Mouse (Mus musculus) liver, embryonic 12.5 days (tissue): ENCODE data around the gene Fmnl3. TPM values are rescaled to one million over a fixed set of nuclear protein-coding genes. Genes with fewer than 3 reads are reported as not detected.
A peak's percentile ranks its signal among the peaks of the same experiment; 100 is the strongest.

Experiments used
- ATAC-seq: fragments of 200-750 bp; cut with Nextera tagmentation; 2 replicates; pipeline ENCODE4 v1.8.0; 2017; ENCODE audit warnings: moderate number of reproducible peaks, mild to moderate bottlenecking, moderate library complexity
- H3K27ac ChIP-seq: fragments of 300-500 bp; sonication (generic); 2 replicates; pipeline ENCODE4 v1.5.1; 2016; ENCODE audit warnings: mild to moderate bottlenecking
- H3K27me3 ChIP-seq: fragments of 300-500 bp; sonication (generic); replicated peaks from 2 replicates; pipeline ENCODE4 v1.6.1; 2016; ENCODE audit warnings: mild to moderate bottlenecking, moderate library complexity
- H3K36me3 ChIP-seq: fragments of 300-500 bp; sonication (generic); 2 replicates; pipeline ENCODE4 v1.6.1; 2016; ENCODE audit warnings: mild to moderate bottlenecking, moderate library complexity
- H3K4me1 ChIP-seq: fragments of 300-500 bp; sonication (generic); 2 replicates; pipeline ENCODE4 v1.6.1; 2016
- H3K4me2 ChIP-seq: fragments of 300-500 bp; sonication (generic); 2 replicates; pipeline ENCODE4 v1.6.1; 2016; ENCODE audit warnings: mild to moderate bottlenecking, moderate library complexity
- H3K4me3 ChIP-seq: fragments of 300-500 bp; sonication (generic); 2 replicates; pipeline ENCODE4 v1.5.1; 2016; ENCODE audit warnings: mild to moderate bottlenecking, moderate library complexity
- H3K9ac ChIP-seq: fragments of 300-500 bp; sonication (generic); 2 replicates; pipeline ENCODE4 v1.6.1; 2016; ENCODE audit warnings: mild to moderate bottlenecking, moderate library complexity
- H3K9me3 ChIP-seq: fragments of 300-500 bp; sonication (generic); replicated peaks from 2 replicates; pipeline ENCODE4 v1.6.1; 2016; ENCODE audit warnings: mild to moderate bottlenecking, moderate library complexity
- WGBS: fragments of 180-500 bp; shearing (Covaris S2); methylation state at CpG from one replicate; pipeline ENCODE4 v1.1.7; 2016; ENCODE audit not compliant: insufficient replicate concordance; 5-methylcytosine and 5-hydroxymethylcytosine counted together
- polyA plus RNA-seq: library from polyadenylated mRNA; unstranded; fragments of >200 nt; fragmentation: Nextera tagmentation; extraction: Ambion mirVana; gene quantifications from 2 replicates; pipeline ENCODE4 v1.2.1, GENCODE M21; 2016

The Fmnl3 gene
- polyA plus RNA-seq = 7.4 and 8.6 TPM in 2 replicates

DNA sequence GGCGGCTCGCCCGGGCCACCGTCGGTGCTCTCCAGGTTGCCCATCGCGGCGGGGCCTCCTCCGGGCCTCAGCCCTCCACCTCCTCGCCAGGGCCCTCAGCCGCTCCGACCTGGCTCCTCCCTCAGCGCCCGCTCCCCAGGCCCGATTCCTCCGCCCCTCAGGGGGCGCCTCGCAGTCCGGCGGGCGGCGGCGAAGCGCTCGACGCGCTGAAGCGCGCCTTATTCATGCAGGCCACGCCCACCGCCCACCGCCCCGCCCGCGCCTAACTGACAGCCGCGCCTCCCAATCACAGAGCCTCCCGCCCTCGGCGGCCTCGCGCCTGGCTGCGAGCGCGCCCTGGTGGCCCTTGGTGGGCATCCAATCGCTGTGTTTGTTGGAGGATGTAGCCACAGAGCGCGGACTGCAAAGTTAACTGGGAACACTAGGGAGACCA, at the start of gene Fmnl3:
Gene Fmnl3, minus strand, starts transcription at position 224 of the 433 bp plus-strand sequence.
- Histone ChIP-seq H3K27me3 (peaks cover 40% of the 10 kb centered on the region), H3K9me3 (no peaks in the 10 kb centered on the region), H3K4me3 (peak within 1 kb of the TSS; percentile 64), H3K36me3 (no peaks in the 10 kb centered on the region), H3K27ac (peak within 1 kb of the TSS; percentile 66), H3K4me1 (peaks cover 31% of the 10 kb centered on the region), H3K4me2 (peak within 1 kb of the TSS; percentile 77), H3K9ac (peak within 1 kb of the TSS; percentile 71)
- WGBS = under 1% methylated on average over 47 of the region's 48 CpGs
- ATAC-seq = peak; percentile 87

DNA sequence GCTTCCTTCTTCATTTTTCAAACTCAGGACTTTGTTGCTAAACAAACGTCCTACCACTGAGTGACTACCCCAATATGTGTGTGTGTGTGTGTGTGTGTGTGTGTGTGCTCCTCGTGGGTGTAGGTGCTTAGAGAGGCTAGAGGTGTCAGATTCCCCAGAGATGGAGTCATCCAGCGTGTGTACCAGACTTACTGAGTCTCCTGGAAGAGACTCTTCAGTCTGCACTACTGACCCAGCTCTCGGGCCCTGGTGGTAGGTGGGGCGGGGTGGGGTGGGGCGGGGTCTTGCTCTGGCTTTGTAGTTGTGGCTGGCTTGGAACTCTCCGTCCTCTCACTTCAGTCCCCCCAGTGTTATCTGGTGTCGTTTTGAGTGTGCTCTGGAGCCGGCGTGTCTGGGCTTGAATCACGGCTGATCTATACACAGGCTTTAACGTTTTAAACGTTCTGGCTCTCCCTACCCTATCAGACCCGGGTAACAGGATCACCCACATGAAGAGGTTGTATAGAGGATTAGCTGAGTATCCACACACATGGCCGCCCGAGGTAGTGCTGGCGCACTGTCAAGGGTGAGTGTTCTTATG, 47.5 kb upstream of the Fmnl3 start:
- no peaks in the 10 kb centered on the region for H3K9me3 ChIP-seq
- H3K4me1 ChIP-seq = peaks cover 36% of the 10 kb centered on the region
- H3K36me3 ChIP-seq = peaks cover 3% of the 10 kb centered on the region; the same call in 1 of the 2 replicates
- H3K9ac ChIP-seq = no peak overlapping the region
- H3K27ac ChIP-seq = no peak overlapping the region
- no peak for ATAC-seq
- H3K4me3 ChIP-seq = no peak overlapping the region
- H3K4me2 ChIP-seq = no peak overlapping the region
- WGBS = 26% methylated on average over 17 of the region's 17 CpGs
- H3K27me3 ChIP-seq = no peaks in the 10 kb centered on the region

- Histone ChIP-seq H3K4me2 (peak overlapping the region; percentile 52), H3K9me3 (no peaks in the 10 kb centered on the region), H3K9ac (no peak overlapping the region), H3K27ac (no peak overlapping the region), H3K4me1 (peaks cover 36% of the 10 kb centered on the region), H3K27me3 (no peaks in the 10 kb centered on the region), H3K36me3 (no peaks in the 10 kb centered on the region), H3K4me3 (no peak overlapping the region)
- WGBS = 27% methylated on average over 4 of the region's 4 CpGs
- no peak for ATAC-seq
Observed at GRCm38 (mm10) chr15:99416957-99417356, 46.7 kb upstream of the Fmnl3 start.

DNA sequence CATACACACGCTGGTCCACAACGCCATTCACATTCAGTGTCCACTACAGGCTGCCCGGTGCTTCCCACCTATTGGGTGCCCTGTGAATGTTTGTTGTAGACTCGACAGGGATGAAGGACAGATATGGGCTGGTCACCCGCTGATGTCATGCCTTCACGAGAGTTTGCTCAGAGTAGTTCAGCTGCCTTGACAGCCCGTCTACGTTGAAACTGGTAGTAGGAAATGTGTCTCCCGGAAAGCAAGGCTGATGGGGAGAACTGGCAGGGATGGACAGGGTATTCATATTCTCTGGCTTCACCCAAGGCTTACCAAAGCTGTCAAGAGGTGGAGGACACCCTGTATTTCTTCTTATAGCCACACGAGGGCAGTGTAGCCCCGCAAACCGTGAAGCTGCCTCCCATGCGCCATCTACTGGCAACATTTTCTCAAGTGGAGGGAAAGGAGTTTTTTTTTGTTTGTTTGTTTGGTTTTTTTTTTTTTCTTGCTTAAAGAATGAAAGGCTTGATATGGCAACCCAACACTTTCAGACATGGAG, 46.1 kb upstream of the Fmnl3 start:
- peak overlapping the region; percentile 52 for H3K4me2 ChIP-seq
- no peaks in the 10 kb centered on the region for H3K36me3 ChIP-seq
- peaks cover 36% of the 10 kb centered on the region for H3K4me1 ChIP-seq
- H3K4me3 ChIP-seq = no peak overlapping the region
- H3K27ac ChIP-seq = no peak overlapping the region
- peak; percentile 43; the same call in 1 of the 2 replicates for ATAC-seq
- no peak overlapping the region for H3K9ac ChIP-seq
- H3K9me3 ChIP-seq = no peaks in the 10 kb centered on the region
- WGBS = 10% methylated on average over 13 of the region's 13 CpGs
- no peaks in the 10 kb centered on the region for H3K27me3 ChIP-seq

- H3K27me3 ChIP-seq = no peaks in the 10 kb centered on the region
- no peak for ATAC-seq
- H3K4me2 ChIP-seq = peak overlapping the region; percentile 52
- peaks cover 30% of the 10 kb centered on the region for H3K4me1 ChIP-seq
- no peaks in the 10 kb centered on the region for H3K36me3 ChIP-seq
- no peak overlapping the region for H3K27ac ChIP-seq
- H3K4me3 ChIP-seq = no peak overlapping the region
- H3K9ac ChIP-seq = no peak overlapping the region
- no peaks in the 10 kb centered on the region for H3K9me3 ChIP-seq
- 5% methylated on average over 2 of the region's 2 CpGs for WGBS
Observed at GRCm38 (mm10) chr15:99415793-99416192, 45.5 kb upstream of the Fmnl3 start.

- Histone ChIP-seq H3K36me3 (peaks cover 37% of the 10 kb centered on the region), H3K4me3 (no peak overlapping the region), H3K27ac (no peak overlapping the region), H3K27me3 (no peaks in the 10 kb centered on the region), H3K9me3 (no peaks in the 10 kb centered on the region), H3K4me1 (peaks cover 12% of the 10 kb centered on the region), H3K9ac (no peak overlapping the region), H3K4me2 (no peak overlapping the region)
- ATAC-seq = no peak
- WGBS = 58% methylated on average over 14 of the region's 14 CpGs
Observed at GRCm38 (mm10) chr15:99411747-99412146, 41.5 kb upstream of the Fmnl3 start.

GRCm38 (mm10) chr15:99408845-99409244, 38.6 kb upstream of the Fmnl3 start:
- H3K4me2 ChIP-seq = no peak overlapping the region
- no peak overlapping the region for H3K27ac ChIP-seq
- no peak overlapping the region for H3K4me3 ChIP-seq
- H3K4me1 ChIP-seq = peaks cover 5% of the 10 kb centered on the region; the same call in 1 of the 2 replicates
- 88% methylated on average over 9 of the region's 9 CpGs for WGBS
- H3K9ac ChIP-seq = no peak overlapping the region
- peaks cover 66% of the 10 kb centered on the region for H3K36me3 ChIP-seq
- ATAC-seq = no peak
- no peaks in the 10 kb centered on the region for H3K9me3 ChIP-seq
- H3K27me3 ChIP-seq = no peaks in the 10 kb centered on the region

- Histone ChIP-seq H3K4me2 (no peak overlapping the region), H3K27ac (no peak overlapping the region), H3K36me3 (peaks cover 84% of the 10 kb centered on the region), H3K4me1 (peaks cover 20% of the 10 kb centered on the region), H3K4me3 (no peak overlapping the region), H3K9ac (no peak overlapping the region), H3K9me3 (no peaks in the 10 kb centered on the region), H3K27me3 (no peaks in the 10 kb centered on the region)
- 89% methylated on average over 15 of the region's 15 CpGs for whole genome bisulfite sequencing
- ATAC-seq = no peak
Observed at GRCm38 (mm10) chr15:99406986-99407570, 36.8 kb upstream of the Fmnl3 start.

- 86% methylated on average over 9 of the region's 9 CpGs for WGBS
- Histone ChIP-seq H3K36me3 (peaks cover 95% of the 10 kb centered on the region), H3K27me3 (no peaks in the 10 kb centered on the region)
Observed at GRCm38 (mm10) chr15:99405150-99405549, 34.9 kb upstream of the Fmnl3 start.

GRCm38 (mm10) chr15:99403159-99403889, 33.0 kb upstream of the Fmnl3 start:
- 85% methylated on average over 12 of the region's 12 CpGs for WGBS
- Histone ChIP-seq H3K4me2 (no peak overlapping the region), H3K27ac (0 out of 2 replicates have a peak overlapping the region, but pooled peaks have one; percentile 7), H3K27me3 (no peaks in the 10 kb centered on the region), H3K4me3 (no peak overlapping the region), H3K9me3 (no peaks in the 10 kb centered on the region), H3K4me1 (peaks cover 44% of the 10 kb centered on the region), H3K36me3 (peaks cover 89% of the 10 kb centered on the region), H3K9ac (no peak overlapping the region)
- ATAC-seq = no peak

More at GRCm38 (mm10) chr15:99405150-99405549, 34.9 kb upstream of the Fmnl3 start:
- Histone ChIP-seq H3K9me3 (no peaks in the 10 kb centered on the region), H3K9ac (no peak overlapping the region), H3K4me2 (no peak overlapping the region), H3K4me3 (no peak overlapping the region), H3K27ac (no peak overlapping the region), H3K4me1 (peaks cover 26% of the 10 kb centered on the region)
- no peak for ATAC-seq

DNA sequence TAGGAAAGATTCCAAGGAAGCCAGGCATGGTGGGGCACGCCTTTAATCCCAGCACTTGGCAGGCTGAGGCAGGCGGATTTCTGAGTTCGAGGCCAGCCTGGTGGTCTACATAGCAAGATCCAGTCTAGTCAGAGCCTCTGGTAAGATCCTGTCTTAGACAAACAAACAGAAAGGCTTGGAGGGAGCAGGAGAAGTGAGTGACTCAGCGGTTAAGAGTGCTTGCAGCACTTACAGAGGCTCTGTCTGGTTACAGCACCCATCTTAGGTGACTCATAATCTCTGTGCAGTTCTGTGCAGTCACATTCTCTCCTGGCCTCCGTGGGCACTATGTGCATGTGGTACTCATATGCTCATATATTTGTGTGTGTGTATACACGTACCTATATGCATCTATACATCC, 30.3 kb upstream of the Fmnl3 start:
- H3K4me2 ChIP-seq = no peak overlapping the region
- no peak overlapping the region for H3K9ac ChIP-seq
- WGBS = 79% methylated on average over 6 of the region's 6 CpGs
- peaks cover 61% of the 10 kb centered on the region for H3K36me3 ChIP-seq
- ATAC-seq = no peak; the same call in 1 of the 2 replicates
- no peaks in the 10 kb centered on the region for H3K9me3 ChIP-seq
- no peak overlapping the region for H3K4me3 ChIP-seq
- H3K27ac ChIP-seq = no peak overlapping the region
- peaks cover 70% of the 10 kb centered on the region for H3K4me1 ChIP-seq
- H3K27me3 ChIP-seq = no peaks in the 10 kb centered on the region
